Mouse (Mus musculus) hindbrain, postnatal 0 days (tissue): ENCODE data around the gene Gnpnat1. TPM values are rescaled to one million over a fixed set of nuclear protein-coding genes. Genes with fewer than 3 reads are reported as not detected.

Experiments used
- ATAC-seq: fragments of 200-750 bp; cut with Nextera tagmentation; 2 replicates; pipeline ENCODE4 v1.8.0; 2017; ENCODE audit warnings: mild to moderate bottlenecking, moderate TSS enrichment, moderate library complexity
- DNase-seq: peaks from one replicate; pipeline ENCODE4 v3.0.0-alpha.2; 2015; ENCODE audit warnings: low spot score
- H3K27ac ChIP-seq: fragments of 300-500 bp; sonication (generic); 2 replicates; pipeline ENCODE4 v1.5.1; 2014; ENCODE audit warnings: mild to moderate bottlenecking
- H3K27me3 ChIP-seq: fragments of 300-500 bp; sonication (generic); 2 replicates; pipeline ENCODE4 v1.6.1; 2014; ENCODE audit warnings: low read length, mixed read lengths; ENCODE audit not compliant: insufficient read depth
- H3K36me3 ChIP-seq: fragments of 300-500 bp; sonication (generic); 2 replicates; pipeline ENCODE4 v1.6.1; 2014; ENCODE audit warnings: low read length, mixed read lengths; ENCODE audit not compliant: insufficient read depth
- H3K4me1 ChIP-seq: fragments of 300-500 bp; sonication (generic); 2 replicates; pipeline ENCODE4 v1.6.1; 2014; ENCODE audit warnings: antibody characterized with exemption, low read length, mixed read lengths; ENCODE audit not compliant: insufficient read depth
- H3K4me2 ChIP-seq: fragments of 300-500 bp; sonication (generic); 2 replicates; pipeline ENCODE4 v1.6.1; 2014; ENCODE audit warnings: low read depth, mild to moderate bottlenecking, low read length, moderate library complexity, mixed read lengths
- H3K4me3 ChIP-seq: fragments of 300-500 bp; sonication (generic); 2 replicates; pipeline ENCODE4 v1.5.1; 2014; ENCODE audit warnings: low read length
- H3K9ac ChIP-seq: fragments of 300-500 bp; sonication (generic); replicated peaks from 2 replicates; pipeline ENCODE4 v1.6.1; 2014; ENCODE audit warnings: mild to moderate bottlenecking, low read length, moderate library complexity, mixed read lengths
- H3K9me3 ChIP-seq: fragments of 300-500 bp; sonication (generic); 2 replicates; pipeline ENCODE4 v1.6.1; 2016; ENCODE audit warnings: low read length, mixed read lengths
- CTCF ChIP-seq: IDR thresholded peaks from 2 replicates; pipeline ENCODE4 v1.5.1; 2016; ENCODE audit warnings: antibody characterized with exemption, control low read depth, low read depth
- WGBS: fragments of 180-500 bp; shearing (Covaris S2); extraction: QIAGEN DNeasy Blood & Tissue Kit; methylation state at CpG from one replicate; pipeline ENCODE4 v1.1.7; 2014; 5-methylcytosine and 5-hydroxymethylcytosine counted together
- polyA plus RNA-seq: library from polyadenylated mRNA; unstranded; fragments of >200 nt; fragmentation: Nextera tagmentation; extraction: Ambion mirVana; gene quantifications from 2 replicates; pipeline ENCODE4 v1.2.1, GENCODE M21; 2015
- total RNA-seq: library from RNA; depleted of rRNA; stranded (reverse); fragments of >200 nt; gene quantifications from 2 replicates; pipeline ENCODE4 v1.2.3, GENCODE M21; 2014

Gene Gnpnat1
- total and polyA plus RNA-seq, 2 experiments from 2014 or later, result 12.7 to 21.5 TPM

DNA sequence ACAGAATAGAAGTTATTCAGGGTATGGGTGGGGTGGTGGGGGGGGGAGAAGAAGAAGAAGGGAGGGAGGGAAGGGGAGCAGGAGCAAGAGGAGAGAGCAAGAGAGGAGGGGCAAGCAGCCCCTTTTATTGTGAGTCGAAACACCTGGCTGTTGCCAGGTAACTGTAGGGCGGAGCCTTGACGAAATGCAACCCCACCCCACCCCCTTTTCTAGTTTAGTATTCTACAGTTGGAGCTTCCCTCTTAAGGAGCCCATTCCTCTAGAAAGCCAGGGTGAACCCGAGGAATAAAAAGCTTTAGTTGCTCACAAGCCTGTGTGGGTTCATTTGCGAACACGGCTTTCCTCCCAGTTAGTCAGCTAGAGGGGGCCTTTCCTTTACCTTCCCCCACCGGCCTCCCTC lies 40.2 kb upstream of the Gnpnat1 start:
- no peaks in the 10 kb centered on the region for H3K36me3 ChIP-seq
- H3K9ac ChIP-seq, result no peak overlapping the region
- ATAC-seq (no peak), DNase-seq (no peak)
- H3K27me3 ChIP-seq, result no peaks in the 10 kb centered on the region
- H3K4me1 ChIP-seq, result no peaks in the 10 kb centered on the region
- no peak overlapping the region for H3K4me3 ChIP-seq
- WGBS, result 48% methylated on average over 7 of the region's 7 CpGs
- H3K4me2 ChIP-seq, result no peak overlapping the region
- no peak overlapping the region for H3K27ac ChIP-seq
- TF ChIP-seq CTCF, result no peak
- H3K9me3 ChIP-seq, result no peaks in the 10 kb centered on the region

DNA sequence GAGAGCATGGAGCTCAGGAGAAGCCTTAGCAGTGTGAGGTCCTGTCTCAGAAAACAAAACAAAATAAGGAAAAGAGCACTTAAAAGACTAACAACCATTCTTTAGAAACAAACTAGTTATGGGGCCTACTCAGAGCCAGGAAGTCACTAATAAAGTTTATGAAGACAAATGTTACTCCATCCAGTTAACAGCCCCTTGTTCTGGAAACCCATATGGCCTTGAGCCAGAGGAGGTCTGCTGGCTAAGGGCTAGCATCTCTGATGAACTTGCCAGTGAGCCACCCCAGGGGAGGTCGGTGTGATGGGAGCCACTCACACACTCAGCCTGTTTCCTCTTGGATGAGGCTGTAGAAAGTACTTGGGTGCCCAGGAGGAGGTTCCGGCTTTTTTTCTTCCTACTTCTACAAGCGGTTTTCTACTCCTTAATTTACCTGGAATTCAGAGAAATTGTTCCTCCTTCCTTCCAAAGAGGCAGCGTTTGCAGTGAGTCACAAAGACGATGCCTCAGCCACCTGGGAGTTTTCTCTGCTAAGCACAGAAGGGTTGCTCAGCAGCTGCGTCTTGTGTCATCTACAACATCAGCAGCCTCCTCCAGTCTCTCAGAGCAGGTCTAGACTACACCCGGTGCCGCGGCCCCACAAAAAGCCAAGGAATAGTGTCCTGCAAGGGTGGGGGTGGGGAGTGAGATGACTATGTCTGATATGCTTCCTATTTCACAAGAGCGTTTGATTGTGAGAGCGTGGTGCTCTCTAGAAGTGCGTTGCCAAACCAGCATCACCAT lies 38.3 kb upstream of the Gnpnat1 start:
- H3K27me3 ChIP-seq, result no peaks in the 10 kb centered on the region
- H3K4me3 ChIP-seq, result no peak overlapping the region
- no peak overlapping the region for H3K4me2 ChIP-seq
- ATAC-seq (no peak), DNase-seq (no peak)
- no peak for TF ChIP-seq CTCF
- WGBS, result 71% methylated on average over 12 of the region's 12 CpGs
- H3K27ac ChIP-seq, result no peak overlapping the region
- no peak overlapping the region for H3K9ac ChIP-seq
- no peaks in the 10 kb centered on the region for H3K36me3 ChIP-seq
- no peaks in the 10 kb centered on the region for H3K9me3 ChIP-seq
- no peaks in the 10 kb centered on the region for H3K4me1 ChIP-seq

DNA sequence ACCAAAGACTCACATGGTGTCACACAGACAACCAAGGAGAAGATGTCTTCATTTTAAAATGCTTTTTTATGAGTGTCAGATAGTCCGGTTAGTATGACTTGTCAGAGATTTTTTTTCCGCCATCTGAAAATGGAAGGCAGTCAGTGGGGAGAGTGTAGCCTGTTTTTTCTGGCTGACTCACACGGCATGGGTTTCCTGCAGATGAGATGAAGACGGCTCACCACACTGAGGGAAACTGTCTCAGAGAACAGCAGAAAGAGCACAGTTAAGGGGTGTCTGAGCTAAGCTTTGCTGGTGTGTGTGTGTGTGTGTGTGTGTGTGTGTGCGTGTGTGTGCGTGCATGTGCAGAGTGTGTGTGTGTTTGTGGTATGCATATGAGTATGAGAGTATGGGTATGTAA lies 36.6 kb upstream of the Gnpnat1 start:
- no peaks in the 10 kb centered on the region for H3K36me3 ChIP-seq
- 72% methylated on average over 6 of the region's 6 CpGs for WGBS
- H3K4me1 ChIP-seq, result no peaks in the 10 kb centered on the region
- H3K4me3 ChIP-seq, result no peak overlapping the region
- no peaks in the 10 kb centered on the region for H3K27me3 ChIP-seq
- no peak overlapping the region for H3K9ac ChIP-seq
- ATAC-seq, result peak; percentile 55; the same call in 1 of the 2 replicates
- no peak for TF ChIP-seq CTCF
- no peak for DNase-seq
- H3K4me2 ChIP-seq, result no peak overlapping the region
- H3K9me3 ChIP-seq, result no peaks in the 10 kb centered on the region
- no peak overlapping the region for H3K27ac ChIP-seq

DNA sequence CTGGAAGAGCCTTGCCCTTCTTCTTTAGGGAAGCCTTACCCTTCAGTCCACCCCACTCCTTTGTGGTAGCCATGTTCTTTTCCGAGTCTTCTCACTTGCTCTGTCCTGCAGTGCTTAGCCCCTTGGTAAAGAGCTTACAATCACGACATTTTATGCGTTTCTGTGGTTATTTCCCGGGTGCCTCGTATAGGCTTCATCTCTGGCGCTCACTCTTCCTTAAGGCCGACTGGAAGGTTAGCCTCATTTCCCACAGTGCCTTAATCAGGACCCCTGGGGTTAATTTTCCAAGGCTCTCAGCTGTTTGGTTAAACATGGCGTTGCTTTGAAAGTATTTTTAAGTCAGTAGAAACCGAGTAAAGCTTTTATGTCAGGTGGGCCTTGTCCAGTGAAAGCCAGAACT lies 34.7 kb upstream of the Gnpnat1 start:
- TF ChIP-seq CTCF, result no peak
- H3K27ac ChIP-seq, result no peak overlapping the region
- no peak overlapping the region for H3K9ac ChIP-seq
- WGBS, result 70% methylated on average over 9 of the region's 9 CpGs
- no peak overlapping the region for H3K4me2 ChIP-seq
- H3K36me3 ChIP-seq, result no peaks in the 10 kb centered on the region
- no peaks in the 10 kb centered on the region for H3K9me3 ChIP-seq
- DNase-seq, result no peak
- no peaks in the 10 kb centered on the region for H3K27me3 ChIP-seq
- no peak for ATAC-seq
- no peak overlapping the region for H3K4me3 ChIP-seq
- H3K4me1 ChIP-seq, result no peaks in the 10 kb centered on the region

DNA sequence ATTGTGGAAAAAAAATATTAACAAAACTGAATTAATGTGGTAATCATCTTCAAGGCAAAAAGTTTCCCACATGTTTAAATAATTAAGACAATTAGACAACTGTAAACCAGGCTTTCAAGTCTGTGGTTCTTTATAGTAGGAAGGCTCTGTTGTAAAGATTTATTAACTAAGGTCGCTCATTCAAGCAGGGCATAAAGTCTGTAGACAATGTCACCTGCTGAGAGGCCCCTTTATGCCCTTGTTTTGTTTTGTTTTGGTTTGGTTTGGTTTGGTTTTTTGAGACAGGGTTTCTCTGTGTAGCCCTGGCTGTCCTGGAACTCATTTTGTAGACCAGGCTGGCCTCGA lies 34.2 kb upstream of the Gnpnat1 start:
- Histone ChIP-seq H3K4me3 (no peak overlapping the region), H3K9me3 (no peaks in the 10 kb centered on the region), H3K27me3 (no peaks in the 10 kb centered on the region), H3K27ac (no peak overlapping the region), H3K36me3 (no peaks in the 10 kb centered on the region), H3K4me1 (no peaks in the 10 kb centered on the region), H3K4me2 (no peak overlapping the region), H3K9ac (no peak overlapping the region)
- ATAC-seq (no peak), DNase-seq (no peak)
- 68% methylated on average over 2 of the region's 2 CpGs for WGBS
- TF ChIP-seq CTCF, result no peak

DNA sequence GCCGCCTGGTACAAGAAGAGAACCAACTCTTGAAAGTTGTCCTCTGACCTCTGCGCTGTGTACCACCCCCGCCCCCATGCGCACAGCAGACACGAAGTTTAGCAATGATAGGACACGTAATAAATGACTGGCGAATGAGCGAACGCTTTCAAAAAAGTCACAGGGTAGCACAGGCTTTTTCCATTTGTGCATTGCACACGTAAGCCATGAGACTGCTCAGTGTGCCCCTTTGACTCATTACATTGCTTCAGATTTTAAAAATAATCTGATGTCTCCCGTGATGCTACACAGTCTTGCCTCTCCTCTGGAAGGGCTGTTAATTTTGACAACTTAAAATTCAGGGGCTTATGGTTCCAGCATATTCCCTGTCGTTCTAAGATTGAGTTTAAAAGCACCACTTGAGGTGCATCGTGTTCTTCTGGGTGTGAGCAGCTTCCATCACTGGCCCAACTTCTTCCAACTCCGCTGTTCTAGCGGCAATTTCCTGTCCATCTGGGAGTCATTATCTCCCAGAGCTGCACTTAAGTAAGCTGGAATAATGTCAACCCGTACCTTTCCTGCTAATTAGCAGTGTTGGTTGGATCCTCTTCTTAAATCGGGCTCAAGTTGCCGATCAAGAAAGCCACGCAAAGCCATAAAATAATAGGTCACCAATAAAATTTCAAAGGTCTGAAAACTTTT lies 33.7 kb upstream of the Gnpnat1 start:
- WGBS, result 85% methylated on average over 19 of the region's 19 CpGs
- H3K4me3 ChIP-seq, result no peak overlapping the region
- no peak for TF ChIP-seq CTCF
- ATAC-seq (no peak), DNase-seq (no peak)
- H3K27ac ChIP-seq, result no peak overlapping the region
- H3K4me2 ChIP-seq, result no peak overlapping the region
- H3K9ac ChIP-seq, result no peak overlapping the region
- H3K9me3 ChIP-seq, result no peaks in the 10 kb centered on the region
- no peaks in the 10 kb centered on the region for H3K36me3 ChIP-seq
- no peaks in the 10 kb centered on the region for H3K27me3 ChIP-seq
- no peaks in the 10 kb centered on the region for H3K4me1 ChIP-seq

DNA sequence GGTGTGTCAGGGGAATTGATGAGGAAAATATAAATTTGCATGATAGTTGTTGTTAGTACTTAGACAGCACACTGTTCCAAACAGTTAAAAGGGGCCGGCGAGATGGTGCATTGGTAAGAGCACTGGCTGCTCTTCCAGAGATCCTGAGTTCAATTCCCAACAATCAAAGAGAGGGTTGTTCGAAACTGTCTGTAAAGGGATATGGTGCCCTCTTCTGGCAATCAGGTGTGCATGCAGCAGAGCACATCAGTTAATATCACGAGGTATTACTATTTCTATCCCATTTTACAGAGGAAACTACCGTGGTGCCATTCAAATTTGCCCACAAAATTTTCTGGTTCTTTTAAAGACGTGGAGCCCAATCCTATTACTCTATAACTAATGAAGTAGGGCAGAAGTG lies 29.5 kb upstream of the Gnpnat1 start:
- ATAC-seq (no peak), DNase-seq (no peak)
- Histone ChIP-seq H3K9ac (no peak overlapping the region), H3K36me3 (no peaks in the 10 kb centered on the region), H3K27me3 (no peaks in the 10 kb centered on the region), H3K27ac (no peak overlapping the region), H3K9me3 (0 out of 2 replicates have a peak, but pooled peaks cover 3% of the 10 kb centered on the region), H3K4me3 (no peak overlapping the region), H3K4me1 (no peaks in the 10 kb centered on the region), H3K4me2 (no peak overlapping the region)
- 73% methylated on average over 6 of the region's 6 CpGs for WGBS
- TF ChIP-seq CTCF, result peak; percentile 38
